Mouse (Mus musculus): ENCODE measurements around the gene Fam25c. TPM values are rescaled to one million over a fixed set of nuclear protein-coding genes. Genes with fewer than 3 reads are reported as not detected.

The Fam25c gene
- polyA plus RNA-seq, 1 experiment, result not detected

GRCm38 (mm10) chr14:34309907-34310233 lies 45.4 kb downstream of the Fam25c start:
- no peak for TF ChIP-seq POLR2A (IDR thresholded peaks at IDR 0.05; ENCODE audit: borderline replicate concordance, extremely low read depth, insufficient read depth, insufficient read length, poor library complexity, severe bottlenecking)
- no peak for TF ChIP-seq CTCF (IDR thresholded peaks at IDR 0.05; ENCODE audit: borderline replicate concordance, extremely low read depth, insufficient read depth, insufficient read length)
- DNase-seq (ENCODE audit: low read depth), result no peak

- TF ChIP-seq POLR2A (IDR thresholded peaks at IDR 0.05; ENCODE audit: borderline replicate concordance, extremely low read depth, insufficient read depth, insufficient read length, poor library complexity, severe bottlenecking), result no peak
- no peak for TF ChIP-seq CTCF (IDR thresholded peaks at IDR 0.05; ENCODE audit: borderline replicate concordance, extremely low read depth, insufficient read depth, insufficient read length)
- no peak for DNase-seq (ENCODE audit: low read depth)
Measured at GRCm38 (mm10) chr14:34309266-34309665, 46.0 kb downstream of the Fam25c start.

GRCm38 (mm10) chr14:34303265-34303680 lies 52.0 kb downstream of the Fam25c start:
- TF ChIP-seq CTCF (IDR thresholded peaks at IDR 0.05; ENCODE audit: borderline replicate concordance, extremely low read depth, insufficient read depth, insufficient read length) (no peak), POLR2A (IDR thresholded peaks at IDR 0.05; ENCODE audit: borderline replicate concordance, extremely low read depth, insufficient read depth, insufficient read length, poor library complexity, severe bottlenecking) (no peak)
- DNase-seq (ENCODE audit: low read depth), result no peak

- TF ChIP-seq CTCF (IDR thresholded peaks at IDR 0.05; ENCODE audit: borderline replicate concordance, extremely low read depth, insufficient read depth, insufficient read length), result no peak
- TF ChIP-seq POLR2A (IDR thresholded peaks at IDR 0.05; ENCODE audit: borderline replicate concordance, extremely low read depth, insufficient read depth, insufficient read length, poor library complexity, severe bottlenecking), result no peak
- no peak for DNase-seq (ENCODE audit: low read depth)
Measured at GRCm38 (mm10) chr14:34302681-34303242, 52.5 kb downstream of the Fam25c start.

Other genes starting within 250 kb of the Fam25c start
- gene Npy4r, start 202.9 kb downstream of the Fam25c start, polyA plus RNA-seq (2012; rRNA removed), result 0.09 and 0.11 TPM in 2 replicates
- 6.4 and 11.9 TPM in 2 replicates for gene Gprin2, start 153.8 kb downstream of the Fam25c start, polyA plus RNA-seq (2012; rRNA removed)
- gene Syt15, start 135.8 kb downstream of the Fam25c start, polyA plus RNA-seq (2012; rRNA removed), result 0.86 and 1.2 TPM in 2 replicates
- gene Shld2, start 44.9 kb downstream of the Fam25c start, polyA plus RNA-seq (2012; rRNA removed), result 4.0 and 4.2 TPM in 2 replicates
- gene Glud1, start 44.7 kb downstream of the Fam25c start, polyA plus RNA-seq (2012; rRNA removed), result 78.7 and 99.3 TPM in 2 replicates
- 36.7 and 103 TPM in 2 replicates for gene Sncg, start 19.4 kb upstream of the Fam25c start, polyA plus RNA-seq (2012; rRNA removed)
- gene Mmrn2, start 20.0 kb upstream of the Fam25c start, polyA plus RNA-seq (2012; rRNA removed), result 2.5 and 4.5 TPM in 2 replicates
- 21.1 and 23.9 TPM in 2 replicates for gene Bmpr1a, start 147.9 kb upstream of the Fam25c start, polyA plus RNA-seq (2012; rRNA removed)
- not detected in 2 replicates for gene 9230112D13Rik, start 167.4 kb upstream of the Fam25c start, polyA plus RNA-seq (2012; rRNA removed)
- 0.83 and 0.92 TPM in 2 replicates for gene Ldb3, start 233.2 kb upstream of the Fam25c start, polyA plus RNA-seq (2012; rRNA removed)
- gene Opn4, start 244.7 kb upstream of the Fam25c start, polyA plus RNA-seq (2012; rRNA removed), result not detected in 2 replicates